Mouse (Mus musculus): ENCODE measurements around the gene Tead4.

DNA sequence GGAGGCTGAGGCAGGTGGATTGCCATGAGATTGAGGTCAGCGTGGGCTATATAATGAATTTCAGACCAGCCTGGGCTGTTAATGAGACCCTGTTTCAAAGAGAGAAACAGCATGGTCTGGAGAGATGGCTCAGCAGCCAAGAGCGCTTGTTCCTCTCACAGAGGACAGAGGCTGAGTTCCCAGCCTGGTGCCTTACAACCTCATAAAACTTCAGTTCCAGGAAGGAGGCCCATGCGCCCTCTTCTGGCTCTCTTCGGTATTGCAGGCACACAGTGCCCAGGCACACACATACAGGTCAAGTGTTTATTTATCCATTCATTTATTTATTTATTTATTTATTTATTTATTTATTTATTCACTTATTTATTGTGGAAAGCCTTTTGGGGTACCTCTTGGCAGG, 7.7 kb upstream of the Tead4 start:
- peak; percentile 82 for TF ChIP-seq CTCF (IDR thresholded peaks at IDR 0.05; ENCODE audit: low read depth, low read length)
- TF ChIP-seq GATA1 (IDR thresholded peaks at IDR 0.05; ENCODE audit: borderline replicate concordance, low read length) = no peak
- no peak for TF ChIP-seq POLR2AphosphoS5 (IDR thresholded peaks at IDR 0.05; ENCODE audit: insufficient replicate concordance, low read depth, low read length)

Measured in G1E (cell line).